Mouse (Mus musculus) heart, adult 10 weeks (tissue): ENCODE results near the gene Rgs3. TPM values are rescaled to one million over a fixed set of nuclear protein-coding genes. Genes with fewer than 3 reads are reported as not detected.

Source experiments
- polyA plus RNA-seq: library from polyadenylated mRNA; stranded (reverse); fragments of 350-450 nt; fragmentation: Illumina TruSeq; extraction: RNeasy Lipid Tissue Mini Kit (QIAGEN cat#74804); gene quantifications from one replicate; pipeline ENCODE4 v1.2.3, GENCODE M21; 2014; ENCODE audit warnings: low read depth, low replicate concordance

The Rgs3 gene
- 43.5 TPM for polyA plus RNA-seq

DNA sequence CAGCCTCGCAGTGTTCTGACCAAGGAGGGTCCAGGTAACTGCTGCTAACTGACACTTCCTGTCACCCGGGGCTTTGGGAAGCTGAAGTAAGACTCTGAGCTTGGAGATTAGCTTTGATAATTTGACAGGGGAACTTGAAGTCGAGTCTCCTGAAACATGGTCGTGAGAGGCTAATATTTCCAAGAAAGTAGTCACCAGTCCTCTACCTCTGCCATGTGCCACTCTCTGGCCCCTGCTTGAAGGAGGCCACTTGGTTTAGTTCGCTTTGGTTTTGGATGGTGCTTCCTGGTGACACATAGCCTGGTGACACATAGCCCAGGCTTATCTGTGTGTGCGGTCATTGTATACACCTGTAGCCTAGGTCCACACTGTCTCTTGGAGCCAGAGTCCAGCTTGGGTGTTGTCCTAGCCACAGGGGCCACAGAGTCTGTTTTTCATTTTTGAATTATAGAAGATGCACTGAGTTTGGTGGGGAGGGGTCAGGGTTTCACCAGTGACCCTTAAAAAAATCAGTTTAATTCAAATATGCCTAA lies at the start of gene Rgs3:
TSS of gene Rgs3 (plus strand) at position 51 of the 533 bp plus-strand sequence.

DNA sequence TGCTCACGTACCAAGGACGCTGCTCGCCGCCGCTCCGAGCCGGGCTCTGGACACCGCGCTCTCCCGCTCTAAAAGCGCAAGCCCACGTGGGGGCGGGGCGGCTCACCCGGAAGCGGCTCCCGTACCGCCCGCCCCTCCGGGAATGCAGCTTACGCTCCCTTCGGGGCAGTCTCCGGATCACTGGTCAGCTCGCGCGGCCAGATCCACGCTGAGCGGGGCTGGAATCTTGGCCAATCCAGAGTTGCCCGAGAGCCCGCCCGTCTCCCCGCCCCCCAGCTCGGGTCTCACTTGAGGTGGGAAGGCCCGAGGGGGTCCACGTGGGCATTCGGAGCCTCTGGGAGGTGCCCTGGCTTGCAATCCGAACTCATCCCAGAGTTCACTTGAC lies 39.8 kb upstream of the Rgs3 start, which contains the start of gene Alad:
TSS of gene Alad (minus strand) at position 70 of the 385 bp plus-strand sequence.

DNA sequence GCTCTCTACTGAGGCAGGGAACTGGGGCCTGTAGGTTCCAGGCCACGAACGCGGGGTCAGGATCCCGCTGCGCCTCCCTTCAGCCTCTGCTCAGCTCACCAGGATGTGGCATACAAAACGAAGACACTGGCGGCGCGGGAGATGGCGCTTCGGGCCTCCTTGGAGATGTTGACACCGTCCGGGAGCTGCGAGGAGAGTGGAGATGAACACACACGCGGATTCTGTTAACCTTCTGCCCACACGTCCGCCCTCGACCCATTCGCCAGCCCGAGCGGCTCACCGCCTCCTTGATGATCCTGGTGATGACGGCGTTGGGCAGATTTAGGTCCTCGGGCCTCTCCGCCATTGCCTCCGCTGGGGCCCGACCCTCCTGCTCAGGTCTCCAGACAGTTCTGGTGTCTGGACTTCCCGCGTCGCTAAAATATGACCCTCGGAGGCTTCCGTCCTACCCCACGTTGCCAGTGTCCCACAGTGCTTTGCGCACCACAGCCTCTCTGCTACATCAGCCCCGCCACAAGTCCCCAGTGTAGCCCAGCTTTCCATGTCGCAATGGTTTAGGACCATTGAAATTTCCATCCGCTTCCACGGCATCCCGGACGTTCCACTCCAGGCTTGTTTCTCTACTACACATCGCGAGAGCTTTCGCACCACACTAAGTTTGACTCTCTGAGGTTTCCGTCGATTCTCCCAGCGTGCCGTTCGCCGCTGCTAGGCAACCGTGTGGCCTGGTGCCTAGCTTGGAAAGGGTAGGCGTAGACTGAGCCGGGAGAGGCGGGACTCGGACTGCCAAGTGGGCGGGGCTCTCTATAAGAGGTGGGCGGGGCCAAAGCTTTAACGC lies 34.8 kb upstream of the Rgs3 start, which contains the start of the genes Pole3 and 4933430I17Rik:
TSS of gene Pole3 (minus strand) at position 418 of the 838 bp plus-strand sequence.
TSS of gene 4933430I17Rik (plus strand) at position 719 of the 838 bp plus-strand sequence.

Other genes with a start within 250 kb of the Rgs3 start
- 17.0 TPM for gene Fkbp15, start 199.3 kb upstream of the Rgs3 start, polyA plus RNA-seq
- gene Slc31a1, start 199.1 kb upstream of the Rgs3 start, polyA plus RNA-seq, result 21.4 TPM
- 62.0 TPM for gene Cdc26, start 151.2 kb upstream of the Rgs3 start, polyA plus RNA-seq
- gene Prpf4, start 151.1 kb upstream of the Rgs3 start, polyA plus RNA-seq, result 10.2 TPM
- gene Rnf183, start 124.6 kb upstream of the Rgs3 start, polyA plus RNA-seq, result not detected
- gene Wdr31, start 89.0 kb upstream of the Rgs3 start, polyA plus RNA-seq, result 0.39 TPM
- not detected for gene Bspry, start 79.8 kb upstream of the Rgs3 start, polyA plus RNA-seq
- gene Hdhd3, start 56.4 kb upstream of the Rgs3 start, polyA plus RNA-seq, result 3.0 TPM
- 53.4 TPM for gene Alad, start 39.9 kb upstream of the Rgs3 start, polyA plus RNA-seq
- gene Pole3, start 34.8 kb upstream of the Rgs3 start, polyA plus RNA-seq, result 24.8 TPM
- gene 4933430I17Rik, start 34.5 kb upstream of the Rgs3 start, polyA plus RNA-seq, result not detected